Mouse (Mus musculus): ENCODE measurements at regions not wholly inside any gene's neighbourhood (a gene's known extent, or its start where the extent isn't known, plus 50 kb on each side); places are given as distances from the start of the nearest gene placed in this dataset.

- TF ChIP-seq CTCF (IDR thresholded peaks at IDR 0.05; ENCODE audit: control insufficient read depth, insufficient read depth, insufficient replicate concordance, low read depth, low read length) (no peak), POLR2A (IDR thresholded peaks at IDR 0.05; ENCODE audit: control insufficient read depth, low read depth, low read length) (no peak)
Observed at GRCm38 (mm10) chr6:22538254-22538653, 182.2 kb upstream of the Fam3c start.

All from testis, adult 2 months (tissue).